Mouse (Mus musculus) gastrocnemius, postnatal 4 days (tissue): ENCODE measurements around the gene Comt. TPM values are rescaled to one million over a fixed set of nuclear protein-coding genes. Genes with fewer than 3 reads are reported as not detected.
A peak's percentile ranks its signal among the peaks of the same experiment; 100 is the strongest.

ENCODE experiments used
- DNase-seq, 2 experiments: peaks; one replicate each; pipeline ENCODE4 v3.0.0; 2021 to 2022; ENCODE audit warnings: low spot score in 2 of 2, mixed read lengths in 2 of 2
- long read RNA-seq, 2 experiments: library from polyadenylated mRNA; stranded (forward); transcript quantifications; one replicate each; pipeline ENCODE4 v2.0.0; 2021
- total RNA-seq, 2 experiments: library from RNA; stranded (reverse); gene quantifications; 2 replicates each; pipeline ENCODE4 v1.2.3; 2021

The Comt gene
- total RNA-seq = 10 to 100 TPM; 52.9 to 62.8 TPM
- long read RNA-seq, experiment 1, transcript Comt-202 (5 exons, 1,866 nt) = minor isoform, 12 of 47 reads
- long read RNA-seq, experiment 1, transcript Comt-201 (6 exons, 1,397 nt) = major isoform, 20 of 47 reads
- long read RNA-seq, experiment 1, partial matches to known transcripts = 9 of 47 reads
- long read RNA-seq, experiment 1, other reads (novel, unspliced or antisense) = 6 of 47 reads
- long read RNA-seq, experiment 2, transcript Comt-201 (6 exons, 1,397 nt) = major isoform, 24 of 51 reads
- long read RNA-seq, experiment 2, transcript Comt-202 (5 exons, 1,866 nt) = minor isoform, 10 of 51 reads
- long read RNA-seq, experiment 2, partial matches to known transcripts = 13 of 51 reads
- long read RNA-seq, experiment 2, other reads (novel, unspliced or antisense) = 4 of 51 reads

DNA sequence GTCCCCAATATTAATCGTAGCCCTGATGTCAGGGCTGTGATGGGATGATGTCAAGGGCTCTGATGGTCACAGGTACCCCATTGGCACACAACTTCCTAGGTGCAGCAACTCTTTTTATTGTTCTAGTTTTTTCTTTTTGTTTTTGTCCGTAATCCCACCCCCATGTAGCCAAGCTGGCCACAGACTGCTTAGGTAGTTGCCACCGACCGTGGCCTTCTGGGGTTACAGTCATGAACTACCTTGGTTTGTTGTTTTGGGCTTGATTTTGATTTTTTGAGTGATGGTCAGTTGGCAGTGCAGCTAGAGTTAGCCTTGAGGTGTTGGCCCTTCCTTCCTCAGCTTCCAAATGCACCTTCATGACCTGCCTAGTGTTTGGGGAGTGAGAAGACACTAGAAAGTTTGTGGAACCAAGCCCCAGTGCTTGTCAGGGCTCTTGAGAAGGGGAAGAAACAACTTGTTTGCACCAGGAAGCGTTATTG lies at the start of gene Comt:
Comt (minus strand) TSS at position 51 of the 479 bp plus-strand sequence.
- no peak for DNase-seq

DNA sequence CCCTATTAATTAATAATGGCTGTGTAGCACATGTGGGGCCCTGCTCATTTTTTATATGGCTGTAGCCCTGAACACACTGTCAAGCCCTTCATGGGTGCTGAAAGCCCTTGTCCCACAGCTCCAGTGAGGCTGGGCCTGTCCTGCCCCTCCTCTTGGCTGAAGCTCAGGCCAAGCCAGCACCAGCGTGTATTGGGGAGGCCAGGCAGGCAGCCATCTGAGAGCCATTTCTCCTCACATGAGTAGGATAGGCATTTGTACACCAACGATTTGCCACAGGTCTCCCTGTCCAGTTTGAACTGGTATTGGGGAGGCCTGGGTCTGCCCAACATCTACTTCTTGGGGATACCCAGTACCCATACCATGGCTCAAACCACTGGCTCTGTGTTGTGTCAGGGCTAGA lies 47.4 kb upstream of the Comt start:
- no peak for DNase-seq

DNA sequence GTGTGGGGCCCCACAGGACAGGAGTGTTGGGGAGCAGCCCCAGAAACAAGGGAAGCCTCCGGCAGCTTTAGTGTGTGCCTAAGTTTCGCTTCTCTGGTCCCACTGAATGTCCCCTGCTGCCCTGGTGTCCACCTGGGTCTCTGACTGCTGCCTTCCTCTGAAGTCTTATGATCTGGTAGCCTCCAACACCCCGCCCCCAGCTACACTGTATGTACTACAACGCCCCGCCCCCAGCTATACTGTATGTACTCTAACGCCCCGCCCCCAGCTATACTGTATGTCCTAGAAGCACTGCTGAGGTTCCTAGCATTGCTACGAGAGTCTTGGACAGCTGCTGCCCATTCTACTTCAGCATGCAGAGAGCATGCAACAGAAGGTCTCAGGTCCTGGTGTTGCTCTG lies 46.3 kb upstream of the Comt start:
- DNase-seq = no peak

DNA sequence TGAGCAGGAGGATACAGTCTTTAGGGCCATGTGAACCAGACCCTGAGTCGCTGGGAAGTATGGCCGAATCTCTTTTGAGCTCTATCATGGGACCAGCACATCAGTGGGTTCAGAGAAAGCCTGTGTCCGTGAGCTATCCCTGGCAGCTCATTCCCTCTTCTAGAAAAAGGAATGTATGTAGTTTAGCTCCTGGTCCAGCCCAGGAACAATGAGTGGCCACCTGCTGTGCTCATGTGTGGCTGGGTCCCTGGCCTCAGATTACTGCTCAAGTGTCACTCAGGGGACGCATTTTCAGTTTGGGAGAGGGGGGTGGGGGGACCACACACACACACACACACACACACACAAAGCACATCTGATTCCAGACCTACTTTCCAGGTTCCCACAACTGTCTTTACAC lies 45.8 kb upstream of the Comt start:
- DNase-seq = no peak

DNA sequence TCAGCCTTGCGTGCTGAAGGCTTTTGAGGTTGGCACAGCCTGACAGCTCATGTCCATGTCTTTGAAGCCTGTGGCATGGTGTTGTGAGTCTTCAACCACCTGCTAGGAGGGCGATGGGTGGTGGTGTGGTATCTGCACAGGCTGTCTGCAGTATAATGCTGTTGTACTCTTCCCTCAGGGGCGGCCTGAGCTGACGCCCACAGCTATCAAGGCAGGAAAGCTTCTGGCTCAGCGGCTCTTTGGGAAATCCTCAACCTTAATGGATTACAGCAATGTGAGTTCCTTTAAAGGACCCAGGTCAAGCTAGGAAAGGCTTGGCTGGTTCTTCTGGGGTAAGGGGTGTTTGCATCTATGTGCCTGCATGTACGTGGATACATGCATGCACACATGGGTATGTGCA lies 45.3 kb upstream of the Comt start:
- no peak for DNase-seq

DNA sequence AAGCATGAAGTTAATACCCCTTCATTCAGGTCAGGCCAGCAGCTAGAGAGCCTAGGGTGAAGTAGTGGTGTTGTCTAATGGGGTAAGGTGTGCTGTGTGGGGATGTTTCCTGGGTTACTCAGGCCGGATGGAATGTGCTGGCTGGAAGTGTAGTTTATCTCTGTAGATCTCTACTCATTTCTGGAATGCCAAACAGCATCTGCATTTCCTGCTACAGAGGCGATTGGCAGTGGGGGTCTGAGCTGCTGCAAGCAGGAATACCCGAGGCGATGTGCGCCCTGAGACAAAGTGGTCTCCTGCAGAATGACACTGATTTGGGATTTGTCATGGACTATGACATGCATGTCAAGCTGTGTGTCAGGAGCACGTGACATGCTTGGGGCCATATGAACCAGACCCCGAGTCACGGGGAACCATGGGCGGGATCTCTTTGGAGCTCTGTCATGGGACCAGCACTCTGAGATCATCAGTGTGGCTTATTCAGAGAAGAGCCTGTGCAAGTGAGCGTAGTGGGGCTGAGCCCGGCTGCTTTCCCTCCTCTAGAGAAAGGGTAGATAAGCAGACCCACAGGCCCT lies 44.8 kb upstream of the Comt start:
- no peak for DNase-seq

DNA sequence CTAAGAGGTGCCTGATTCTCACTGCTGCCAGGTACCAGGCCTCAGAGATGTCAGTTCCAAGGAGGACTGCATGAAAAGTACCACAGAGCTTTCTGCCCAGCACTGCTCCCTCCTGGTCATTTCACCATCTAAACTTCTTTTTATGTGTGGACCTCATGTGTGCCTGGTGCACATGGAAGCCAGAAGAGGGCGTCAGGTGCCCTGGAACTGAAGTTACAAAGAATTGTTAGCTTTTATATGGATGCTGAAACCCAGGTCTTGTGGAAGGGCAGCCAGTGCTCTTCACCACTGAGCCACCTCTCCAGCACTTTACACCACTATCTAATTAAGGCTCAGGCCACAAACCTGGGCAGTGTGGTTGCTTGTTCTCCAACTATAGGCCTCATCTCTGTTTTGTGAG lies 44.2 kb upstream of the Comt start:
- DNase-seq = no peak

DNA sequence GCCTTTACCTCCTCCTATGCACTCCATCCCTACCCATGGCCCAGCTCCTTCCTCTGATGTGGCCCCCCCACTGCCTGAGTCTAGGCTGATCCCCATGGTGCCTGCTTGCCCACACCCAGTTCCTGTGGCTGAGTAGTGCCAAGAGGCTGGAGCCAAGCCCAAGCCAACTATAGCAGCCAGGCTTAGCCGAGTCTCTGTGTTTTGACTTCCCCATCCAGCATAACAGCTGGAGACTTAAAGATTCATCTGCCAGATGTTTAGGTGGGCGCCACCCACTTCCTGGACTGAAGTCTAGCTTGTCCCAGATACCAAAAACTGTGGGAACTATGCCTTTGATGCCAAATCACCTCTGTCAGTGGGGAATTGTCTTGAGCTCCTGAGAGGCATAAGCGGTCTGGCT lies 37.6 kb upstream of the Comt start:
- DNase-seq = peak in 1 of 2 experiments; percentile 40

DNA sequence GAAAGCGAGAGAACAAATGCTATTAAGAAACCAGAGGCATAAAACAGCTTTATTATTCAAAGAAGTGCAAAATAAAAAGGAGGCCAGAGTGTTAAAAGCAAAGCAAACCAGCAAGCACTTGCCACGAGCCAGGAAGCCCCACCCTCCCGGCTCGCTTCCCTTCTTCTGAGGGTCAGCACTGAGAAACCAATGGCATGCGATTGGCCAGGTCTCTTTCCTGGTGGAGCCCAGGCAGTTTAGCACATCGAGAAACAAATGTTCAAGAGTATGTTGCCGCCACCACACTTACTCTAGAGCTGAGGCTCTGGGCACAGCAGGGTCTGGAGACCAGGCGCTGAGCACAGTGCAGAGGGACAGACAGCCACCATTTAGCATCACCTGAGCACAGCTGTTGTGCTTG lies 35.9 kb upstream of the Comt start:
- DNase-seq = no peak

DNA sequence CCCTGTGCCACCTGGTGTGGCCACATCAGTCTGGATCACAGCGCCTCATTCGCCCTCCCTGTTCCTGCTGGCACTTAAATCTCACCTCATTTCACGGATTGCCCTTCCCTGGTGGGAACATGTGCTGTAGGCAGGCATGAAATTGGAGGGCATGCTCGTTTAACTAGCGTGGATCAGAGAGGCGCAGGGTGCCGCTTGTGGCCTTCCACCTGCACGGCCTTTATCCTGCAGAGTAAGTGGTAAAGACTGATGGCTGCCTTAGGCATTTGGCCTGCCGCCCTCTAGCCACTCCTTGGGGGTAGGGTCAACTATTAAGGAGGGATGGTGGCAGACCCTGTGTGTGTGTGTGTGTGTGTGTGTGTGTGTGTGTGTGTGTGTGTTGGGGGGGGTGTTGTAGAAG lies 35.4 kb upstream of the Comt start:
- DNase-seq = no peak

DNA sequence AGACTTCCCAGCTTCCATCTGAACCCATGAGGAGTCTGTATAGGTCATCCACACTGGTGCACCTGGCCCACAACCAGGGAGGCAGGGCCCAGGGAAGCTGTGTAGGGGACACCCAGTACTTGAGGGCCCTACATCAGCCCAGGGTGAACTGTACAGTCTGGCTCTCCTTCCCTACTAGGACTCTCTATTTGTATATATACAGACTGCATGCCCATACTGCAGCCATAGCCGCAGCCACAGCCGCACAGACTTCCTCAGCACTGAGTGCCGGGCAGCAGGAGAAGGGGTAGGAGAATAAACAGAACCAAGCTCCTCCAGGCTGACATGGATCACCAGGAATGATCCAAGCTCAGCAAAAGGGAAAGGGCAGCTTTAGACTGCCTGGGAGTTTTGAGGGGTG lies 34.2 kb upstream of the Comt start:
- no peak for DNase-seq

DNA sequence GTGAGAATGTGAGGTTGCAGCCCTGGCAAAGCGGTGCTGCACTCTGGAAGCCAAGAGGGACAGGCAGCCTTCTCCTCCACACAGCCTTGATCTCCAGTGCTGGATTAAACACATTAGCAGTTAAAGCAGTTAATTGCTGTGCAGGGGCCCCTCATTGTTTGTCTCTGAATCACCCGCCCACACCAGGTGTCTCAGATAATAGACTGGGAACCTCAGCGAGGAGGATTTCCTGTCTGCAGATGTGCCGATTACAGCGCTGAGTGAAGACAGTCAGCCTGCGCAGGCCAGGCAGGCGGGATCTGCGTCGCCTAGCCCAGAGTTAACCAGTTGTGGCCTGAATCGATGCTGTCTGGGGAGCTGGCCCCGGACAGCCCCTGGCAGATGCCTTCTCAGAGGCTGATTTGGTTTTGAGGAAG lies 33.3 kb upstream of the Comt start:
- peak in 1 of 2 experiments; percentile 37 for DNase-seq

DNA sequence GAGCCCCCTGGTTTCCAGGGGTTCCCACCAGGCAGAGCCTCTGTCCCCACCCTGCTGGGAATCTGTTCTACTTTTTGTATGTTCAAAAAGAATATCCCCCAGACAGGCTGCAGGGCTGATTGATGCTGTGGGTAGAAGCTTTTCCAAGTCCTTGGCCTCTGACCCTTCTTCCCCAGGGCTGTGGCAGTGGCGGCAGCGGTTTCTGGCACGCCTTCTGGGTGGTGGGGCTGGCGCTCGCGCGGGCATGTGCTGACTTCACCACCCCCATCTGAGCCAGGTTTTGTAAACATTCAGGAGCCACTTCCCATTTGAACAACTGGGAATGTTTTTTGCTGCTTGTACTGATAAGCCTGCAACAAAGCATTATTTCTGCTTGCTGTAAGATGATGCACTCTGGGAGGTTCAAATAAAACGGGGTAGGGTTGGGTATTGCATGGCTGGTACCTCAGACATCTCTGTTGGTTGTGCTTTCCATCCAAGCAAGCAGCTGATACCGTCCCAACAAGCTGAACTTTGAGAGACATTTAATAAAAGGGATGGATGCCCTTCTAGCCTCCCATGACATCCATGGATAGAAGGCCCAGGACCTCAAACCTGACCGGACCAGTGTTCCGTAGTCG lies 32.8 kb upstream of the Comt start:
- DNase-seq = no peak

DNA sequence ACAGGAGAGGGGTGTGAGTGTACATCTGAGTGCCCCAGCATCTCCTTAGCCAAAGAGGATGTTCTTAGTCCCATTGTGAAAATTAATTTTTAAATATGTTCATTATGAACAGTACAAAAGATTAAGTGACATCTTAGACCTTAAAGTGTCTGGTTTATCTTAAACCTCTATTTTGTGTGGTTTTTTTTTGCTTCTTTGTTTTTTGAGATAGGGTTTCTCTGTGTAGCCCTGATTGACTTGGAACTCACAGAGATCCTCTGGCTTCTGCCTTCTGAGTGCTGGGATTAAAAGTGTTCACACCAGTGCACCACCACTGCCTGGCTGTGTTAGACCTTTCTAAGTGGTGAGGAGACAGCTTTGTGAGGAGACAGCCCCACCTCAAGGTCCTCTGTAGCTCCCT lies 32.0 kb upstream of the Comt start:
- no peak for DNase-seq

DNA sequence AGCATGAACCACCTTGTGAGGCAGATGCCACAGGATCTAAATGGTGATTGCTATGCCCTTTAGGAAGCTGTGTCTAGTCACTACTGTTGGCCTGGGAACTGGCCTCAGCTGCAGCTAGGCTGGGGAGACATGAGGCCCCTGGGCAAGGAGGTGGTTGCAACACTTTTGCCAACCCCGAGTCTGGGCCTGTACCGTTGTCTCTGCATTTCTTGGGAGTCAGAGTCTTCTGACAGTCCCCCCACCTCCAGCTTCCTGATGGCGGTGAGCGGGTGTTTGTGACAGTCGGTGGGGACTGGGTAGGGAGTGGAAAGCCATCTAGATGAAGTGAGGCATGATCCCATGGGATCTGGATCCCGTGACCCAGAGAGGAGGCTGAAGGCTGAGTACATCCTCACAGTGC lies 28.8 kb upstream of the Comt start:
- DNase-seq = no peak

DNA sequence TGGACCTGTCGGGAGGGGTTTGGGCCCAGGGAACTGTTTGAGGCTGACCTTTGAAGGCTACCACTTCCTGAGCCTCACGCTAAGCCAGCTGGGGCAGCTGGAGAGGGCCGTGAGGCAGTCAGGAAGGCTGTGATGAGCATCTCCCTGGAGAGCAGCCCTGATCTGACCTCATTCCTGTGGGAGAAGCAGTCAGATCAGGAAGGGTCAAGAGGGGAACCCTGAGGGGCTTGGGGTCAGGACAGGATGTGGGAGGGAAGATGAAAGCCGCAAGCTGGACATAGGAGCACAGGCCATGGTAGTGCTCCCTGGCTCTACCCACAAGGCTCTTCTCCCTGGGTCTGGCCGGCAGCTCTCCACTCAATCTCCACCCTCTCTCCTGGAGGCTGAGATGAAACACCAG lies 27.2 kb upstream of the Comt start:
- no peak for DNase-seq

DNA sequence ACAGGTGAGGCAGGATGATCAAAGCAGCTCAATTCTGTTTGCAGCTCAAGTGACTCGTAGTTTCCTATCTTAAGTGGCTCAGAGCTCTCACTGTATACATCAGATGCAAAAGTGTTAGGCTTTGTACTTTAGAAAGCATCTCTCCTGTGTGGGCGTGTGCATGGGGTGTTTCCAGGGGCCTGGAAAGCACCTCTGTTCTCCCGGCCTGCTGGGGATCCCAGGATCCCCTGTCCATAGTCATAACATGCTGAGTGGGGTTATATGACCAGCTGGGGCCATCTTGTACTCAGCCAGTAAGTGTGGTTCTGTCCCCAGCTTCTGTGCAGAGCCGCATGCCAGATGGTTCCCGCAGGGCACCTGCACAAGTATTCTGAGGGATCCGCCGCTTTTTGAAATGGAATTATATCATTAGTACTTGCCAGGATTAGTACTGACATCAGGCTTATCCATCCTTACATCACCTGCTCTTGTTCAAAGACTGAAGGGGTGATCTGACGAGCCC lies 25.8 kb upstream of the Comt start:
- DNase-seq = no peak

DNA sequence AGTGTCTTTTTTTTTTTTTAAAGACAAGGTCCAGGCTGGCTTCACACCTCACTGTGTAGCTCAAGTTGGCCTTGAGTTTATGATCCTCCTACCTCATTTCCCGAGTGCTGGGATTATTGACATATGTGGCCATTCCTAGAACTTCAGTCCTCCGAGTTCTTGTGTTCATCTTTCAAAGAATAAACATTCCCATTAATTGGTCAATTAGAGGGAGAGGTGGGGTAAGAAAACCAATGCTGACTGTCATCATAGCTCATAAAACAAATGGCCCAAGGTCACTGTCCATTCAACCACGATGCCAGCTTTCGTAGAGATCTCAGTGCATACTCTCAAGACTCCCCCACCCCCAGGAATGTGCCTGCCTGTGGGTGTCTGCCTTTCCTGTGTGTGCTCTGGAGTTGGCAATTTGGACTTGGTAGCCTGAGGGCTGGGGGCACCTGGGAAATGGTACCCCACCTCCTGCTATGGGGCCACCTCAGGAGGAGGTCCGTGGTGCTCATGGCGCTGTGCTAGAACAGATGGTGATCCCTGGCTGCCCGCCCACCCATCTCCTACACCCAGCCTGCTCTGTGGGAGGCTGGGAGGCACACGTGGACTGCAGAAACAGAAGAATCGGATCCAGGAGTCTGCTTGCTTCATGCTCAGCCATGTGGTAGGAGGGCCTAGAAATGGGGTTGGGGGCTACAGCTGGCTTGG lies 25.0 kb upstream of the Comt start:
- DNase-seq = no peak

DNA sequence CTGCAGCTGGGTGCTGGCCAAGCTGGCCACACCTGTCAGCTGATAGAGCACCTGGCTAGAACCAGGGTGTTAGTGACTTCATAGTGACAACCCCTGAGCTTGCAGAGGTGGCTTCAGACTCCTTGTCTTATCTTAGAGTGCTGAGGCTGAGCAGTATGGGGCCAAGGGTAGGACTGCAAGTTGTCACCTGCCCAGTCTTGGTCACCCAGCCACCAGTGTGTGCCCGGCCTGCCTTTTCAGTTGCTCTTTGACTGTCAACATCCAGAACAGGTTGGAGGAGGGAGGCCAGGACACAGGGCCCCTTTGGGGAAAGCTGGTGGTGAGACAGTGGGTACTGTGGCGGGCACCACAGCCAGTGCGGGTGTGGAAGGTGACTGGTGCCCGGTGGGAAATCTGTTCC lies 22.4 kb upstream of the Comt start:
- no peak for DNase-seq

DNA sequence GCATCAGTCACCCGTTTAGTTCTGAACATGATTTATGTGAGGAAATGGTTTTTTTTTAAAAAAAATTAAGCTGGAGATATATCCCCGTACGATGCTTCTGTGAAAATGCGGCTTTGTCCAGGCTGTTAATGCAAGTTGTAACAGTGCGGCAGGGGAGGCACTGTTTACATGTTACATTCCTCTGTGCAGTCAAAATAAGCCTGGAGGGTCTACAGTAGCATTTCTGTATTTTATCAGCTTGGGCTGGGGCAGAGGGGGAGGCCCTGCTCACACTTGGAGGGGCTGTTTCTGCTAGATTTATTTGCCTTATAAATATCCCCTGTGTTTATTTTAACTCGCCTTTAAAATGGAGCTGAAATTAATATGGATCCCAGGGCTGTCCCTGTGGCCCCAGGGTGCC lies 21.5 kb upstream of the Comt start:
- no peak for DNase-seq

DNA sequence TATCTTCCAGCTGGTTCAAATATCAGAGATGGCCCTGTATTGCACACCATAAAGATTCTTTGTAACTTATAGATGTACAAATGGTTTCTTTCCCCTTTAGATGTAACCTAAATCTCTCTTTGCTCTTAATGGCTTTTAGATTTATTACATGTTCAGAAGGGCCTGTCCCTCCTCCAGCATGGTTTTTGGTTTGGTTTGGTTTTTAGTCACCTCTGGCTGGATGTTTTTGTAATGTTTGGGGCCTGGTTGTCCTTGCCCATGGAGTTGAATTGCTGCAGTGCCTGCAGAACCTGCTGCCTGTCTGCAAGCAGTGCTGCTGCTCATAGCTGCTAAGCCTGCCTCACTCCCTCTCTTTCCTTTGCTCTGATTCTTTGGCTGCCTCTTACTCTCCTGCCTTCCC lies 20.6 kb upstream of the Comt start:
- DNase-seq = no peak

DNA sequence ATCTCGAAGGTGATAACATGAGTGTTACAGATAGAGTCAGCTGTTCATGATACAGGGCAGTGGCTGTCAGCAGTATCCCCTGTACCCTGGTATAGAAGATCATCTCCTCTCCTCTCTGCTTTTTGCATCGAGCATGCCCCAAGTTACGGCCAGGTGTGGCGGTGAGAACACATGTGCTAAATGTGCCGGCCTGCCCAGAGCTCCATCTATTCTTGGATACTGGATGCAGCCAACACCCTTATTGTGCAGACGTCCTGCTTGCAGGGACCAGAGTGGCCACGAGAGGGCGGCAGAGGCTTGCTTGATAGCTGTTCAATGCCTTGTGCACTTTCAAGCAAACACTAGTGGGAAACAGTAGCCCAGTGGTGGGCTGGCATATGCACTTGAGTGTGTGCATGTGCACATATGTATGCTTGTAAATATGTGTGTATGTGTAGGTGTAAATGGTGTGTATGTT lies 16.8 kb upstream of the Comt start:
- DNase-seq = peak; percentile 93 to 95
